ENCODE assay signal across 9 mouse cellular contexts in the genomic region with DNA sequence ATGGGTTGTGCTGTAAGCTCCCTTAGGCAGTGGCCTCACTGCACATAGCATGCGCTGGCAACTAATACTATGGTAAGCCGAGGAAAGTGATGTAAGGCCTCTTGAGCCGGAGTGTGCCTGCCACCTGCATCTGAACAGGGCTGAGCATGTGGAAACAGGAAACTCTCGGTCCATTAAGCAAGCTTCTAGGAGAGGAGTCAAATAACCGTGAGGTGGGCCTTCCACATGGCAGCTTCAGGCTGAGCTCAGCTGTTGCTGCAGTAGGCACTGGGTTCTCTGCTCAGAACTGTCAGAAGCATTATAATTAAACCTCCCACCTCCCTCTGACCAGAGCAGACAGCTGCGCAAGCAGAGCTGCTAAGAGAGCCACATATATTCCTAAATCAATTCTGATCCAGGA. TPM values are rescaled to one million over a fixed set of nuclear protein-coding genes. Genes with fewer than 3 reads are reported as not detected.
DNase-seq lines count a peak whose midpoint lies in the region; ATAC-seq lines count a peak whose summit lies in the region.
"Had no signal": no experiment of that assay in that cellular context is flagged by ENCODE, and none has a peak within 500 bp of the region (broad histone marks: within the 10 kb centered on the region; RNA-seq: fewer than 3 reads in every experiment).

No protein-coding gene starts in this region.

- DNase-seq in left cerebral cortex, adult 11 months (ENCODE audit: low spot score) = peak; percentile 4
- DNase-seq in left cerebral cortex, postnatal 10 days (ENCODE audit: extremely low spot score in 1 of 2, low spot score in 2 of 2) = no peak
- DNase-seq in embryonic facial prominence, embryonic 11.5 days (ENCODE audit: low spot score) = peak; percentile 49
- DNase-seq in MN1 (ENCODE audit: low spot score) = no peak
- no peak for DNase-seq in spleen, postnatal 10 days (ENCODE audit: low spot score in 2 of 2)
- DNase-seq: thymus, adult 18-20 months had no signal

- WGBS in embryonic facial prominence, embryonic 11.5 days = 52% methylated on average over 6 of the region's 6 CpGs
- 59% methylated on average over 6 of the region's 6 CpGs for WGBS in hindbrain, embryonic 15.5 days
- WGBS in neural tube, embryonic 12.5 days = 56% methylated on average over 6 of the region's 6 CpGs

- intact Hi-C loops in left cerebral cortex, postnatal 10 days (cut with DNase I) = no loop called here

- H3K4me2 ChIP-seq in embryonic facial prominence, embryonic 11.5 days (ENCODE audit: low read depth, low read length) = no peak overlapping the region
- H3K4me2 ChIP-seq in hindbrain, embryonic 15.5 days = no peak overlapping the region
- no peak overlapping the region for H3K4me2 ChIP-seq in neural tube, embryonic 12.5 days (replicated peaks)

- no peaks in the 10 kb centered on the region for H3K27me3 ChIP-seq in embryonic facial prominence, embryonic 11.5 days (ENCODE audit: control insufficient read depth, insufficient read depth, low read length)
- no peaks in the 10 kb centered on the region for H3K27me3 ChIP-seq in hindbrain, embryonic 15.5 days
- no peaks in the 10 kb centered on the region for H3K27me3 ChIP-seq in neural tube, embryonic 12.5 days (replicated peaks)

- no peak overlapping the region for H3K27ac ChIP-seq in embryonic facial prominence, embryonic 11.5 days (replicated peaks; ENCODE audit: low read depth, low read length)
- H3K27ac ChIP-seq in hindbrain, embryonic 15.5 days (replicated peaks) = no peak overlapping the region
- H3K27ac ChIP-seq in neural tube, embryonic 12.5 days = no peak overlapping the region

- no peaks in the 10 kb centered on the region for H3K36me3 ChIP-seq in embryonic facial prominence, embryonic 11.5 days (replicated peaks; ENCODE audit: control insufficient read depth, insufficient read depth, low read depth, low read length)
- no peaks in the 10 kb centered on the region for H3K36me3 ChIP-seq in hindbrain, embryonic 15.5 days
- H3K36me3 ChIP-seq in neural tube, embryonic 12.5 days = no peaks in the 10 kb centered on the region

- H3K4me1 ChIP-seq in embryonic facial prominence, embryonic 11.5 days (ENCODE audit: control insufficient read depth, insufficient read depth, low read length) = no peaks in the 10 kb centered on the region
- H3K4me1 ChIP-seq in hindbrain, embryonic 15.5 days (replicated peaks) = no peaks in the 10 kb centered on the region
- no peaks in the 10 kb centered on the region for H3K4me1 ChIP-seq in neural tube, embryonic 12.5 days

- peak; percentile 81 for ATAC-seq in embryonic facial prominence, embryonic 11.5 days (replicated peaks; ENCODE audit: insufficient number of reproducible peaks, low FRiP score, low TSS enrichment, low read depth)
- peak; percentile 86 for ATAC-seq in hindbrain, embryonic 15.5 days (ENCODE audit: low FRiP score, low read depth)
- ATAC-seq in neural tube, embryonic 12.5 days (ENCODE audit: low FRiP score, low read depth) = 0 out of 2 replicates have a peak, but pooled peaks have one; percentile 29

- H3K9ac ChIP-seq in embryonic facial prominence, embryonic 11.5 days (replicated peaks; ENCODE audit: low read length) = no peak overlapping the region
- no peak overlapping the region for H3K9ac ChIP-seq in hindbrain, embryonic 15.5 days
- no peak overlapping the region for H3K9ac ChIP-seq in neural tube, embryonic 12.5 days

- H3K9me3 ChIP-seq in embryonic facial prominence, embryonic 11.5 days (replicated peaks; ENCODE audit: control insufficient read depth, low read length) = no peaks in the 10 kb centered on the region
- H3K9me3 ChIP-seq in hindbrain, embryonic 15.5 days = no peaks in the 10 kb centered on the region
- H3K9me3 ChIP-seq in neural tube, embryonic 12.5 days = no peaks in the 10 kb centered on the region

- H3K4me3 ChIP-seq in embryonic facial prominence, embryonic 11.5 days (ENCODE audit: low read depth, low read length) = no peak overlapping the region
- no peak overlapping the region for H3K4me3 ChIP-seq in hindbrain, embryonic 15.5 days
- no peak overlapping the region for H3K4me3 ChIP-seq in neural tube, embryonic 12.5 days

RNA-seq across cellular contexts. Expression of gene Dcx, which starts 33.1 kb away (rescaled TPM):
- total RNA-seq in left cerebral cortex, postnatal 10 days (2021) = 100 to 1,000 TPM; 173 to 191 TPM
- 20.1 and 30.9 TPM in 2 replicates for polyA plus RNA-seq in embryonic facial prominence, embryonic 11.5 days (2014; fragmentation: Nextera tagmentation; extraction: Ambion mirVana)
- polyA plus RNA-seq in hindbrain, embryonic 15.5 days (2015; fragmentation: Nextera tagmentation; extraction: Ambion mirVana) = 259 and 274 TPM in 2 replicates
- polyA plus RNA-seq in neural tube, embryonic 12.5 days (2016; fragmentation: Nextera tagmentation; extraction: Ambion mirVana) = 230 and 246 TPM in 2 replicates
- total RNA-seq: megakaryocyte progenitor cell, adult 5-6 weeks had no signal

Comparison
In these comparisons a context has a peak if more than half of its experiments do, and no peak if none do; other contexts are left out.
1. DNase-seq: peak in left cerebral cortex, adult 11 months (single experiment) and embryonic facial prominence, embryonic 11.5 days (single experiment); none in left cerebral cortex, postnatal 10 days (0 of 2), MN1 (single experiment) and spleen, postnatal 10 days (0 of 2).
2. ATAC-seq: peak in every context shown above with its lines; median percentile 86 in hindbrain, embryonic 15.5 days; 81 in embryonic facial prominence, embryonic 11.5 days; 29 in neural tube, embryonic 12.5 days.